Mouse (Mus musculus) heart, adult 11 months (tissue): Measurements from ENCODE around the gene Smg6.
"Not testable (repeated sequence)": the region's sequence is repeated elsewhere in the genome, so short reads cannot be mapped to it uniquely, and the experiment has no call there.

ENCODE experiments used
- DNase-seq: peaks from one replicate; pipeline ENCODE4 v3.0.0; 2022

Smg6 gene

DNA sequence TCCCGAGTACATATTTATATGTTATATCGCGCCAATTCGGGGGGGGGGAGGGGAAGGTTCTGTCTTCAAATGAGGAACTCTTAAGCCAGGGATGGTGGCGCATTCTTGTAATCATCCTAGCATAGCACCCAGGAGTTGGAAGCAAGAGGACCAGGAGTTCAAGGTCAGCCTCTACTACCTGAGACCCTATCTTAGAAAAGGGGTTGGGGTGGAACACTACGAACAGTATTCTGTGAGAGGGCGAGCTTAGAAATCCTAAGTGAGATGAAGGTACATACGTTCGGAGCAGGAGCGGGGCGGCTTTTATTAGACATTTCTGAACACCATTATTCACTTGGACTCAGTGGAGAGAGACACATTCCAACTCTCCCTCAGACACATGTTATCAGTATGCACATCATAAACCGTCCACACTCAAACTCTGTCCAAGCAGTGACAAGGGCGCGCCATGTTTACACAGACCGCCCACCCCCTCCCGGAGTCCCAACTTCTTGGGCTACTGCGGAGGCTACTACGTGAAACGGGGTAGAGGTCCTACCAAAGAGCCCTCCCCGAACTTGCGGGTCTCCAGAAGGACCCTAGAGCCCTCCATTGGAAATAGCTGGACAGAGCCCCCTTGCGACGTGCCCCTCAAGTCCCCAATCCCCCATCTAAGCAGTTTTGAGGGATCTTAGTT is 243.9 kb downstream of the Smg6 start, which contains the start of gene Hic1:
TSS of gene Hic1 (minus strand) at position 115 of the 676 bp plus-strand sequence.
- DNase-seq = peak; percentile 96

DNA sequence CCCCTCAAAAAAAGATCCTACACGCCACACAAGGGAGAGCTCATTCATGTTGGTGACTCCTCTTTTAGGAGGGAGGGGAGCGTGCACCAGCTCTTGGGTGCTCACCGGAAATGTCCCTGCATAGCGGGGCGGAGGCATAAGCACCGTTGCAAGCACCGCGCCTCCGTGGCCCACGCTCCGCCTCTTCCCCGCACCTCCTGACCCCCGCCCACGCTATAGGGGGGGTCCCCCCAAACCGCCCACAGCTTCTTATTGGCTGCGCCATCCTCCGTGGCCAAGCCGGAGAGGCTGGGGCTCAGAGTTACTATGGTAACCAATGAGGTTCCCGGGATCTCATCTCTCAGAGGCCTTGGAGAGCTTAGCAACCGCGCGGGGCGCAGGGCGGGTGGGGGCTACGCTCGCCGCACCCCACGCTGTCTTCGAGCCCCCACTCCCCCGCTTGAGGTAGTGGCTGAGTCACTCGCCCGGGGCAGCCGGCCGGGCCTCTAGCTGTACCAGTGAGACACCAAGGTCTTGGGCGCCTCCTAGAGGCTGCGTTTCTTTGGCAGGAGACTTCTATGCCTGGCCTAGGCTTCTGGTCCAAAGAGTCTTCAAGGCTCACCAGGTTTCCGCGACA is 244.6 kb downstream of the Smg6 start:
- peak; percentile 99 for DNase-seq

DNA sequence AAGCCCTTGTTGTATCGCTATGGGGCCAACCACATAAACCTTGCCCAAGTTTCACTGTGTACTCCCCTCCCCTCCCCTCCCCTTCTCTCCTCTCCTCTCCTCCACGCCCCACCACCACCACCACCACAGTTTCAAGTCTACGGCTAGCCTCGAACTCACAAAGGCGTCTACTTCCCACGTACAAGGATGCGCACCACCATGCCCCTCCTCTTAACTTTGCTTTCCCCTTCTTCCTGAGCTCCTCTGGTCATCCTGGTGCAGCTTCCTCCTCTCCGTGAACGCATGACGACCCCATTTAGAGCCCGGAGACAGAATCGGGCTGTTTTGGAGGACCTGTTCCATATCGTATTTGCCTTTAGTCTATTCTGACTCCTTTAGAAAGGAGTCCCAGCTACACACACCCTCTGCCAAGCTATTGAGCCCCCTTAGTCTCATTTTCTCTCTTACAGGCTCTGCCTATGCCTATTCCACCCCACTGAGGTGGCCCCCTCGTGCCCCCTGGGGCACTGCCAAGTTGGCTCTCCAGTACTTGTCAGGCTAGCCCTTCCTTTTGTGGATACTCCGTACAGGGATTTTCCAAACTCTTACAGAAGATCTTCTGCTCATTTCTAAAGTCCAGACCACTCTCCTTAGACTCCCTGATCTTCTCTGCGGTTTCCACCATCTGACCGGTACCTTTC is 245.7 kb downstream of the Smg6 start:
- DNase-seq = peak; percentile 94

DNA sequence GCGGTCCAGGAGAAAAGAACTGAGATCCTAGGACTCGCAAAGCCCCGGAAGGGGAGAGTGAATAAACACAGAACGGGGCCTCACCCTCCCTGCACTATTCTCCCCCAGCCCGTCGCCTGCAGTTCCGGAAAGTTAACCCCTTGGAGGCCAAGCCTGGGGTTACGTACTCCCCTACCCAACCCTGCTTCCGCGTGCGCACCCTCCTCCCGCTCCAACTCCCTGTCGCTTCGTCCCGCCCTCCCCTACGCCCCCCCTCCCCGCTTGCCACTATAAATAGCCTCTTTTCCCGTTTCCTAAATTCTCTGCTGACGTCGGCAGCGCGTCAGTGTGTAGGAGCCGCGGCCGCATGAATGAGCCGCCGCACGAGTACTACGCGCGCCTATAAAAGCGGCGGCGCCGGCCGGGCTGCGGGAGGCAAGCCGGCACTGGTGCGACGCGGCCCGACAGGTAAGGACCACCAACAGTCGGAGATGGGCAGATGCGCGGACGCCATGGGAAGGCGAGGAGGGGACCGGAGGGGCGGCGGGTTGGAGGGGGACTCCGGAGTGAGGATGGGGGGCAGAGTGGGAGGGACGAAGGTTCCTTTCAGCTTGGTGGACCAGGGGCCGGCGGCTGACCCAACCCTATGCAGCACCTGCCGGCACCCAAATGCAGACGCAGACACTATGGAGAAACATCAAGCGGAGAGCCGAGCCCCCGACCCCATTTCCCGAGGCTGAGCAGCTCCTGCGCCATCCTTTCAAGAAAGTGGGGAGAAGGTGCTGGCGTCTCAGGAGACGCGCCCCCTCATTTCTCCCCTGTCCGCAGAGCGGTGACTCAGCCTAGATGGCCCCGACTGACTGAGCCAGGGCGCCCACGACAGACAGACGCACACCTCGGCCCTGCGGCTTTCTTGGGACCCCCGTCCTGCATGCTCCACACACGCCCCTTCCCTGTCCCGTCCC is 246.8 kb downstream of the Smg6 start:
- DNase-seq = peak; percentile 95

DNA sequence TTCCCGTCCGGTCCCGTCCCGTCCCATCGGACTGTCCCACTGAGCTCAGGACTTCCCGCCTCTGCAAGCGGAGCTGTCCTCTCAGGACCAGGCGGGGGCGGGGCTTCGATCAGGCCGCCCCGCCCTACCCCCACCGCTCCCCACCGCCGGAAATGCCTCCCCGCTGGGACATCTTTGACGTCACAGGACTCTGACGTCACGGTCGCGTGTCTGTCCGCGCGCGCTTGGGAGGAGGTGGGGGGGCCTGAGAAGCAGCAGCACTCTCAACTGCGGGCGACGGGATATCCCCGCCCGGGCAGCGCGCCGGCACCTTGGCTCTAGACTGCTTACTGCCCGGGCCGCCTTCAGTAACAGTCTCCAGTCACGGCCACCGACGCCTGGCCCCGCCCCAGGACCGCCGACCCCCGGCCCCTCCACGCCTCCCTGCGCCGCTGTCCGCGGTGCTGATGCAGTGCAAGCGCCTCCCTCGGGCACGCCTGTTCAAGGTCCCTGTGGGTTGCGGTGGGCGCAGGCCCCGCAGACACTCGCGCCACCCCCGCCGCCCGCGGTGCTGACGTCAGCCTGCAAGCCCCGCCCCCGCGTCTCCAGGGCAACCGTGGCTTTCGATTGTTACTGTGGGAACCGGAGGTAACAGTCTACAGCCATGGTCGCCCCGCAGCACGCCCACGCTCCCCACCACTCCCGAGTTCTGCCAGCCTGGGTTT is 247.6 kb downstream of the Smg6 start:
- DNase-seq = peak; percentile 98

DNA sequence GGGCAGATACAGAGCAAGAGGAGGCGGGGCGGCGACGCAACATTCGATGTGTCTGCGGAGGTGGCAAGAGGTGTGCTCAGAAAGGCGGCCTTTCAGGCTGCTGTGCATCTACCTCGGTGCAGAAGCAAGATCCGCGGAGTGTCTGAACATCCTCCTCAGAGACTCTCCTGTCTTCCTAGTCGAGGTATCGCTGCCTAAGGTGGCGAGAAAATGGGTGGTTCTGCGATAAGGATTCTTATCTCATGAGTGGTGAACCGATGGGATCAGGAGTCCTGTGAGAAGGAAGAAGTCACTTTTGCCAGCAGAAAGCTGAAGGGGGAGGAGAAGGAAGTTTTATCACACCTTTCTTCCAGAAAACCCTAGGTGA is 248.2 kb downstream of the Smg6 start:
- DNase-seq = no peak

DNA sequence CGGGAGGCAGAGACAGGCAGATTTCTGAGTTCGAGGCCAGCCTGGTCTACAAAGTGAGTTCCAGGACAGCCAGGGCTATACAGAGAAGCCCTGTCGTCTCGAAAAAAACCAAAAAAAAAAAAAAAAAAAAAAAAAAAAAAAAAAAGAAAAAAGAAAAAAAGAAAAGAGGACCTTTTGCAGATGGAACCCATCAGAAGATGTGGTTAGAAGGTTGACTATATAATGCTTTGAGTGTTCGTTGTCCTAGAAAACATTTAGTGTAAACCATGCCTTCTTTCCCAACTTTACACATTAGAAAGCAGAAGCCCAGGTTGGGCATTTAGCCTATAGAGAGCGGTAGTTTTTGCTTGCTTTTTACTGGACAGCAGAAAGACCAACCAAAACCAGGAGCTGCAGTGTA is 249.0 kb downstream of the Smg6 start:
- not testable (repeated sequence) for DNase-seq

DNA sequence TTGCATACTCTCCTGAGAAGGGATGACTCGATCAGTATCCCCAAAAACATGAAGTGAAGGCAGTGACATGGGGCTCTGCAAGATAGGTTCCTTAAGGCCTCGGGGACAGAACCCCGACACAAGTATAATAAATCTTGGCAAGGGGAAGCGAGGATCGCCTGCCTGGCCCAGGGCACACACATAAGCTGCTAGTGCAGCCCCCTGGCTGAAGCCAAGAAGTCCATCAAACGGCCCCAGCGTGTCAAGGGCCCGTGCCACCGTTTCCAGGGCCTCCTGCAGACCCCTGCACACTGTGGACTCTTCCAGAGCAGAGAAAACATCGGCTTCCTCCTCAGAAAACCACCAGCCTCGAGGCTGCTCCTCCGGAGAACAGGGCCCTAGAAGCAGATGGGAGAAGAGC is 252.4 kb downstream of the Smg6 start:
- peak; percentile 93 for DNase-seq

DNA sequence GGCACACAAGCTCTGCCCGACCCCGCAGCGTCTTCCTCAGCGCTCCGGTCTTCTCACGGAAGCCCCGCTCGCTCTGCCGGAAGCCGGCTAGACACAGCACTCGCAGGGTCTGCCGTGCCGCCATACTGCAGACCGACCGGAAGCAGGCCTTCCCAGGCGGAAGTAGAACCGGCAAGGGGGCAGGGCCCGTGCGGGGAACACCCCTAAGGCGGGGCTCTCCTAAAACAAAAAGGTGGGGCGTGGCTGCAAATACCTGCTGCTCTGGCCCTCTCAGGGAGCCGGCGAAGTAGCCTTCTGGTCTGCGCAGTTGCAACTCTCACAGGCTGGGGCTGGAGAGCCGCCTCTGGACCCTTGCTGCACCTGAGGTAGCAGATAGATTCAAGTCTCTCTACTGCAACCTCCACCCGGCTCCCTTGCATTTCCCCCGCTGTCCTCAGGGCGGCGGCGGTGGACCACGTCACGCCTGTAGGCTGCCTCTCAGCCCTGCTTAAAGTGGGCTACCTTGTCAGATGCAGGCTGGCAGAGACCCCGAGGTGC is 253.1 kb downstream of the Smg6 start, which contains the start of gene Ovca2:
TSS of gene Ovca2 (minus strand) at position 164 of the 537 bp plus-strand sequence.
- DNase-seq = peak; percentile 98

DNA sequence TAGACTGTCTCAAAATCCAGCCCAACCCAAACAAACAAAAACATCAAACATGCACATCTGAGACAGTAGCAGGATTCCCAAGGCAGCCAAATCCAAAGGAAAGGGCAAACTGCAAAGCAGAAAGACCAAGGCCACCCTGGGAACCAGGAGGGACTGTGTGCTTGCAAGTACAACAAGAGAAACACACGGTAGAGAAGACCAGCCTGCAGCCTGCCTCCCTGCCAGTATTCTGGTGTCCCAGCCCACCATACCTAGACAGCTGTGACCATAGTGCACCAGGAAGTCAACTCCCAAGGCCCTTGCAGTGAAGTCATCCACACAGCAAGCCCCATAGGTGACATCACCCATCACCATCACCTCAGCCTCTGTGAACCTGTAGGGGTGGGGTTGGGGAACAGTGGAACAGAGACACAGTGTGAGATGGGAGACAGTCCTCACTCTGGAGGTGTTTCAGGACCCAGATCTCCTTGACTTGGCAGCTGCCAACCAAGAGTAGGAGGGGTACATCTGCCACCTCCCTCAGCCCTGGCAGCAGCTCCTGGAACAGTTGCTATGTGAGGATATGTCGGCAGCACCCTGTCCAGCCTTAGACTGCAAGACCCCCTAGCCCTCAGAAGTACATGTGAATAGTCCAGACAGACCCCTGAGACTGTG is 258.4 kb downstream of the Smg6 start:
- DNase-seq = no peak

DNA sequence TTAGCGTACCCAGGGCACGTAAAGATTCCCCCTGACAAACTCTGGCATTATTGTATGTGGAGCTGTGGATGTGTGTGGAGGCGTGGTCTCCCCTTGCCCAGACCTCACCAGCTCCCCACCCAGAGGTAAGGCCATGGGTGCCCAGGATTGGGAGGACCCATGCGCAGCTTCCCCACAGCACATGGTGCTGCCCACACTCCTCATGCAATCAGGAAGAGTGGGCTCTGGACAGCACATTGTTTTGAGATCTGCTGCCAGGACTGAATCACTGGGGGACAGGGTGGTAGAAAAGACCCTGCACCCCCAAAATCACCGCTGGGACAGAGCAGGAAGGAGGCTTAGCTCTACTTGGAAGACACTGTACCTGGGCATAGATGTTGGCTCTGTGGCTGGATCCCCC is 258.9 kb downstream of the Smg6 start:
- no peak for DNase-seq

DNA sequence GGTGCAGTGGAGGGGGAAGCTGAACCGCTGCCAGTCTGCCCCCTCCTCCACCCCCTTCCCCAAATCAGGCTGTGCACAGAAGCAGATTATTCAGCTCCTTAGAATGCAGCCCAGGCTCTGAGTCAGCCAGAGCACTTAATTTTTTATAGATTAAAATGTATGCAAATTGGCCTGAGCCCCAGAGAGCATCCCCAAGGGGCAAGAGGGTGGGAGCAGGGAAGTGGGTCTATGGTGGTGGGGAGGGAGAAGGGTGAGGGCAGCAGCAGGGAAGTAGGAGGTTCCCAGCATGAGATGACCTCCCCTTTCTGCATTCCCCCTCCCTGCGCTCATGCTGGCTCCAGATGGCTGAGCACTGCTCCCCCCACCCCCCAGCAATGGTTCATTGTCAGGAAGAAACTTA is 259.4 kb downstream of the Smg6 start:
- DNase-seq = no peak

DNA sequence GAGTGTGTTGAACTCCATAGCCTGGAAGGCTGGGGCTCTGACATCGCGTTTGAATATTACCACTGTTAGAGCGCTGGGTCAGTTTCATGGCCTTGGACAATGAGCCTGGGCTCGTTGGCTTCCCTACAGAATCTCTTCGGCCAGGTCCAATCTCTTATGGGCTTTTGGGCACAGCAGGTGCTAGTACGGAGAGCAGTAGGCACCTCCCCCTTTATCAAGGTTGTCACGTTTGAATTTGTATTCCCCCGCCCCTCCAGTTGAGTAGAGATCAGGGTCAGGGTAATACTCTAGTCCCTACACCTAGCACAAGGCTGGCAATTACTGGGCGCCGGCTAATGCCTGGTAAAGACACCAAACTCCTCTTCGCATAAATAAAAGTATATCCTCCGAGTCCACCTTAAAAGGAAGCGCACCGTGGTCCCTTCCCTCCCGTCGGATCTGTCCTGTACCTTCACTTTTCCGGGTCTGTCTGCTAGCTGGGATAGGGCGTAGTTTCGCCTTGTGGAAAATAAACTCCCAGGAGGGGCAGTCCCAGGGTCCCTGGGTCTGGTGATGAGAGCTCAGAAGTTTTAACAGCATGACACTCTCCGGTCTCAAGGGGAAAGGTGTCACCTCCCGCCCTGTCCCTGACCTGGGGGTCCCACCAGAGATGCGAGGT is 264.2 kb downstream of the Smg6 start:
- peak; percentile 90 for DNase-seq

DNA sequence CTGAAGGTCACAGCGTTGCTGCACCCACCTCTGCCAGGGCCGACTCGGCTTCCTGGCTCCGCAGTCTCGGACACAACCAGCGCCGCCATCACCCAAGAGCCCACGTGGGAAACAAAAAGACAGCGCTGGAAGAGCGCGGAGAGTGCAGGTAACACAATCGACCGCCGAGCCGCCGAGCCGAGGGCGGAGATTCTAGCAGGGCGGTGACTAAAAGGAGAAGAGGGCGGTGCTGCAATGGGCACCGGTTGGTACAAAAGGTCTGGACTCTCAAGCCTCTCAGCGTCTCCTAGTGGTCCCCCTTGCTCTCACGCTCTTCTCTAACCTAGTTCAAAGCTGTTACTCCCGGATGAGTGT is 264.7 kb downstream of the Smg6 start:
- peak; percentile 97 for DNase-seq

DNA sequence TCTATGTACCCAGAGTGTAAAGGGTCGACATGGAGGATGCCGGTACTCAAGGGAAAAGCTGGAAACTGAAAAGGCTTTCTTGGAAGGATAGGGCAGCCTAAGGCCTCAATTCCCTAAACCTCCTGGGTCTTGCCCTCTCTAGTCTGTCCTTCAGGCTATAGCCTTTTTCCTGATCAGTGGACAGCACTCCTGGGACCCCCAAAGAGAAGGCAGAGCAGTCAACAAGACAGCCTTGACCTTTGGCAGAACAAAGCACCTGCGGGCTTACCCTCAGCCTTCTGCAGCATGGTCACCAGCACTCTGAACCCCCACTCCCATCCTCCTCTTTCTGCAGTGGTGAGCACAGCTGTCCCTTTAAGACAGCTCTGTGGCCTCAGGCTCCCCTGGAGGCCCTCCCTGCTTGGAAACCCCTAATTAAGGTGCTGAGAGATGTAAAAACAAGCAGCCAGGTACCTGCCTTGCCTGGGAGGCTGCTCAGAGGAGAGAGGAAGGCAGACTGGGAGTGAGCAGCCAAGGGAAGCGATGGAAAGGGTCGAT is 265.4 kb downstream of the Smg6 start, which contains the start of gene Dph1:
TSS of gene Dph1 (minus strand) at position 337 of the 537 bp plus-strand sequence.
- peak; percentile 91 for DNase-seq

DNA sequence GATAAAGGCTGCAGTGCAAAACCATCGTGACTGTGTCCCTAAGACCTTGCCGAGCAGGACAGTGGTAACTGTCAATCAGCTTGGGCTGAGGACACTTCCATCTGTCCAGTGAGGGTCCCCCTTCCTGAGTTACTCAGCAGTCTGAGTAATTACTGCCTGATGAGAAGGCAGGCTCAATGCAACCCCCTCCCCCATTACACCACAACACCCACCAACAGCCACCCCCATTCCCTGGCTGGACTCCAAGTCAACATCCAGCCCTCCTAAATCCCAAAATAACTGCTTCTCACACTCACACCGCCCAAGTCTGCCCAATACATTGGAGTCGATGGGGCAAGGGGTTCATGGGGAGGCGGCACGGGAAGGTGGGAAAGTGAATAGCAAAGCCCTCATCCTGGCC is 266.2 kb downstream of the Smg6 start:
- peak; percentile 92 for DNase-seq

DNA sequence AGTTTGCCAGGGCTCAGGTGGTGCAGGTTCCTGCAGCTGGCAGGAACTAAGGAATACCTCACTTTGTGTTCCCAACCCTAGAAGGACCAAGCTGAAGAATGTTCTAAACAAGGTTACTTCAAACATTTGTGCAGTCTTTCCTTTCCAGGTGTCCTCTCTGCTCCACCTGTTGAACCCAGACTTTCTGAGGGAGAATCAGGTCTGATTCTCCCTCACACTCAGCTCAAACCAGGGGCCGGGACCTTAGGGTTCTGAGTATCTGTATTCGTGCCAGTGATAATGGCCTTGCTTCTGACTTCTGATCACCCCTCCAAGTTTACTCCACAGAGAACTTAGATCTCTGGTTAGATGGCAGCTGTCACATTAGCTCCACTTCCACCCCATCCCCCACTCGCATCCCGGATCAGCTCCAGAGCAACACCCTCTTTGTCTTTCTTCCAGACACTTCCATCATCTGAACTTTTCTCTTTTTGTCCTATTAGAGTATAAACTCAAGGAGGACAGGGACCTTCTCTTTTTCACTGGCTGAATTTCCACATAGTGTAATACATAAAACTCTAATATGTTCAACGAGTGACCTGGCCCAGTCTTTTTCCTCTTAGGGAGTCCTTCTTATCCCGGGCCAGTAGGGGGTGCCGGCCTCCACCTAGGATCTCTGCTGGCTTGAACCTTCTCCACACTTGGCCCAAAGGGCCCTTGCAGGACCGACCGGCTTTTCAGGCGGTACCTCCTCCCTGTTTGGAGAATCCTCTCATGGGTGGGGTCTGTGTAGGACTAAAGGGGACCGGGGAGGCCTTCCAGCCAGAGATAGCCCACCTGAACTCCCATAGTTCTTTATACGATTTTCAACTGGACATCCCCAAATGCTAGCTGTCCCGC is 267.0 kb downstream of the Smg6 start:
- peak; percentile 98 for DNase-seq

DNA sequence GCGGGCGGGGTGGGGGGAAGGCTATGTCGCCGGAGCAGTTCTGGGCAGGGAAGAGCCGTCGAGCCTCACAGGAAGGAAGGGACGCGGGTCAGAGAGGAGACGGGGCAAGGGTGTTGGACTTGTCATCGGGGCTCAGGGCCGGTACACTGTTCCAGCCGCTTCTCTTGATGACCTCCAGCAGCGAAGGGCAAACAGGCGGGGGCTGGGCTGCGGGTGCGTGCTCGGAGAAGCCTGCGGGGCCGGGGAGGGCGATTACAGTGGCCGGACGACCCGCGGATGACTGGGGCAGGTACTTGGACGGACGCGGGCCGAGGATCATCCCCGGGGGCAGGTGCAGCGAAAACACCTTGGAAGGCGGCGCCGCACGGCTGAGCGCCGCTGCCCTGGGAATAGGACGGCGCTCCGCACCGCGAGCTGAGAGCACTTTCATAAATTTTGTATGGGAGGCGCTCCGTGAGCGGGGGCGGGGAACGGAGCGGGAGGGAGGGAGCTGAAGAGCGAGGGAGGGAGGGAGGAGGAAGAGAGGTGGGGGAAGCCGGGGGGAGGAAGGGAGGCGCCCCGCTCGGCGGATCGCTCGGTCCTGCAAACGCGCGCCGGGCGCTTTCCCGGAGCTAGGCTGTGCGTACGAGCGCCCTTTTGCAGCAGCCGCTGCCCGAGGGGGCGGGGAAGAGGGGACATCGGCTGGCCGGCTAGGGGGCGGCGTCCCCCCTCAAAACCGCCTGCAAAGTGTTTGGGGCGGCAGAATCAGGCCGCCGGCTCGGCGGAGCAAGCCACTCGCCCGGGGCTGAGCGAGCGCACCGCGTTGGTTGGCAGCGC is 267.8 kb downstream of the Smg6 start, which contains the start of gene Rtn4rl1:
TSS of gene Rtn4rl1 (plus strand) at position 528 of the 816 bp plus-strand sequence.
- peak; percentile 98 for DNase-seq
